Mouse (Mus musculus) lung, adult 2 months (tissue): ENCODE measurements at regions not wholly inside any gene's neighbourhood (a gene's known extent, or its start where the extent isn't known, plus 50 kb on each side); places are given as distances from the start of the nearest gene placed in this dataset.

ENCODE experiments used
- CTCF ChIP-seq: fragments of 200-500 bp; IDR thresholded peaks from 2 replicates; pipeline ENCODE4 v1.5.1; 2011; ENCODE audit warnings: mild to moderate bottlenecking, low read length, control low read depth; ENCODE audit not compliant: insufficient read depth
- POLR2A ChIP-seq: fragments of 200-500 bp; IDR thresholded peaks from 2 replicates; pipeline ENCODE4 v1.6.1; 2011; ENCODE audit warnings: low read depth, mild to moderate bottlenecking, control low read depth, low read length, borderline replicate concordance; ENCODE audit errors: extremely low read depth

GRCm38 (mm10) chr3:38806469-38807055 is 80.2 kb upstream of the Fat4 start:
- TF ChIP-seq CTCF (no peak), POLR2A (no peak)
